Mouse (Mus musculus) kidney, adult 2 months (tissue): ENCODE data around the gene Zfp219.

ENCODE experiments used
- CTCF ChIP-seq: fragments of 200-500 bp; conservative IDR thresholded peaks from 2 replicates; pipeline ENCODE4 v1.5.1; 2011; ENCODE audit warnings: low read depth, mild to moderate bottlenecking, control low read depth, low read length, moderate library complexity, mixed read lengths; ENCODE audit not compliant: insufficient read depth, insufficient read length
- POLR2A ChIP-seq: fragments of 200-500 bp; IDR thresholded peaks from one replicate; pipeline ENCODE4 v1.6.1; 2011; ENCODE audit warnings: low read depth, low read length, control low read depth

DNA sequence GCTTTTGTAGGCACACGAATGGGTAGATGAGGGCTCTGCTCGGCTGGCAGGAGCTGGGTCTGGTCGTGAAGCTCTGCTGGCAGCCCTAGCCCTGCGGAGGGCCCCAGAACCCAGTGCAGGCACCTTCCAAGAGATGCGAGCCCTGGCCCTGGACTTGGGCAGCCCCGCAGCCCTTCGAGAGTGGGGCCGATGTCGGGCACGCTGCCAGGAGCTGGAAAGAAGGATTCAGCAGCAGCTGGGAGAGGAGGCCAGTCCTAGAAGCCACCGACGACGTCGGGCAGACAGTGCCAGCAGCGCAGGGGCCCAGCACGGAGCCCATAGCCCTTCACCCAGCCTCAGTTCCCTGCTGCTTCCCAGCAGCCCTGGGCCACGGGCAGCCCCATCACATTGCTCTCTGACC lies 23.7 kb downstream of the Zfp219 start:
- no peak for TF ChIP-seq CTCF
- no peak for TF ChIP-seq POLR2A
